Mouse (Mus musculus): ENCODE data around the gene Fgf18. TPM values are rescaled to one million over a fixed set of nuclear protein-coding genes. Genes with fewer than 3 reads are reported as not detected.

The Fgf18 gene
- total and polyA plus RNA-seq, 3 experiments = 0.15 to 0.40 TPM; not detected in 1

- H3K4me1 ChIP-seq (ENCODE audit: control insufficient read depth in 1 of 2, insufficient read depth in 2 of 2, low read length in 2 of 2) = no peaks in the 10 kb centered on the region
- no peaks in the 10 kb centered on the region for H3K9me3 ChIP-seq (replicated peaks; ENCODE audit: insufficient read depth, low read length)
- H3K9ac ChIP-seq (ENCODE audit: control insufficient read depth, low read depth, low read length, poor library complexity, severe bottlenecking) = no peak overlapping the region
- no peak for DNase-seq (ENCODE audit: low read depth, low spot score)
- no peaks in the 10 kb centered on the region for H3K36me3 ChIP-seq (ENCODE audit: control insufficient read depth in 1 of 2, insufficient read depth in 2 of 2, low read length in 2 of 2)
- H3K4me3 ChIP-seq (ENCODE audit: control insufficient read depth in 1 of 2, insufficient read depth in 1 of 2, low read depth in 2 of 2, low read length in 2 of 2) = no peak overlapping the region
- H3K27ac ChIP-seq (ENCODE audit: control insufficient read depth, low read depth, low read length) = no peak overlapping the region
- H3K79me2 ChIP-seq (ENCODE audit: control insufficient read depth, insufficient read depth, low read length, poor library complexity) = no peaks in the 10 kb centered on the region
- 0 out of 4 replicates have a peak, but pooled peaks cover 0 to 2% of the 10 kb centered on the region in 2 experiments for H3K27me3 ChIP-seq (ENCODE audit: control insufficient read depth in 1 of 2, insufficient read depth in 2 of 2, low read length in 2 of 2)
- TF ChIP-seq POLR2AphosphoS2 (IDR thresholded peaks at IDR 0.05; ENCODE audit: low read length) = no peak
- TF ChIP-seq MAFK (IDR thresholded peaks at IDR 0.05; ENCODE audit: borderline replicate concordance, low read depth, low read length) = no peak
- no peak for TF ChIP-seq ZC3H11A (IDR thresholded peaks at IDR 0.05; ENCODE audit: low read depth, low read length)
- TF ChIP-seq MYB (IDR thresholded peaks at IDR 0.05; ENCODE audit: low read depth, low read length) = no peak
- TF ChIP-seq ETS1 (IDR thresholded peaks at IDR 0.05; ENCODE audit: low read depth, low read length) = no peak
- TF ChIP-seq ZKSCAN1 (IDR thresholded peaks at IDR 0.05; ENCODE audit: low read depth, low read length) = no peak
- no peak for TF ChIP-seq HCFC1 (IDR thresholded peaks at IDR 0.05; ENCODE audit: low read depth, low read length)
- TF ChIP-seq USF2 (IDR thresholded peaks at IDR 0.05; ENCODE audit: borderline replicate concordance in 1 of 2, insufficient read depth in 1 of 2, low read depth in 1 of 2, low read length in 2 of 2) = no peak
- no peak for TF ChIP-seq POLR2A (IDR thresholded peaks at IDR 0.05; ENCODE audit: control insufficient read depth in 1 of 2, insufficient read depth in 1 of 2, low read depth in 1 of 2, low read length in 2 of 2, poor library complexity in 1 of 2)
- no peak for TF ChIP-seq SMC3 (IDR thresholded peaks at IDR 0.05; ENCODE audit: low read depth, low read length)
- TF ChIP-seq SIN3A (IDR thresholded peaks at IDR 0.05; ENCODE audit: low read length) = no peak
- TF ChIP-seq CHD1 (IDR thresholded peaks at IDR 0.05; ENCODE audit: low read depth, low read length) = no peak
- TF ChIP-seq NELFE (IDR thresholded peaks at IDR 0.05; ENCODE audit: low read depth, low read length) = no peak
- TF ChIP-seq CHD2 (IDR thresholded peaks at IDR 0.05; ENCODE audit: low read length) = no peak
- TF ChIP-seq TBP (IDR thresholded peaks at IDR 0.05; ENCODE audit: low read depth, low read length) = no peak
- TF ChIP-seq CTCF (IDR thresholded peaks at IDR 0.05 in 2 of 3, conservative IDR thresholded peaks at IDR 0.05 in 1 of 3; ENCODE audit: control insufficient read depth in 1 of 3, insufficient read depth in 1 of 3, low read depth in 2 of 3, low read length in 3 of 3, poor library complexity in 1 of 3, severe bottlenecking in 1 of 3) = no peak
- TF ChIP-seq MAX (IDR thresholded peaks at IDR 0.05; ENCODE audit: low read length) = no peak
- TF ChIP-seq MEF2A (IDR thresholded peaks at IDR 0.05; ENCODE audit: extremely low read depth, insufficient replicate concordance, low read depth, low read length, poor library complexity, severe bottlenecking) = no peak
Observed at GRCm38 (mm10) chr11:33079424-33079823, 67.8 kb downstream of the Fgf18 start.

GRCm38 (mm10) chr11:33078036-33078435 lies 69.2 kb downstream of the Fgf18 start:
- Histone ChIP-seq H3K79me2 (ENCODE audit: control insufficient read depth, insufficient read depth, low read length, poor library complexity) (no peaks in the 10 kb centered on the region), H3K27ac (ENCODE audit: control insufficient read depth, low read depth, low read length) (no peak overlapping the region), H3K9me3 (replicated peaks; ENCODE audit: insufficient read depth, low read length) (no peaks in the 10 kb centered on the region), H3K9ac (ENCODE audit: control insufficient read depth, low read depth, low read length, poor library complexity, severe bottlenecking) (no peak overlapping the region), H3K4me1 (ENCODE audit: control insufficient read depth in 1 of 2, insufficient read depth in 2 of 2, low read length in 2 of 2) (no peaks in the 10 kb centered on the region), H3K27me3 (ENCODE audit: control insufficient read depth in 1 of 2, insufficient read depth in 2 of 2, low read length in 2 of 2) (0 out of 4 replicates have a peak, but pooled peaks cover 0 to 2% of the 10 kb centered on the region in 2 experiments), H3K36me3 (ENCODE audit: control insufficient read depth in 1 of 2, insufficient read depth in 2 of 2, low read length in 2 of 2) (no peaks in the 10 kb centered on the region), H3K4me3 (ENCODE audit: control insufficient read depth in 1 of 2, insufficient read depth in 1 of 2, low read depth in 2 of 2, low read length in 2 of 2) (no peak overlapping the region)
- no peak for TF ChIP-seq CHD1 (IDR thresholded peaks at IDR 0.05; ENCODE audit: low read depth, low read length)
- TF ChIP-seq UBTF (IDR thresholded peaks at IDR 0.05; ENCODE audit: borderline replicate concordance, insufficient read depth, low read depth, low read length) = no peak
- DNase-seq (ENCODE audit: low read depth, low spot score) = no peak

All from MEL (cell line).